Mouse (Mus musculus) CH12.LX (cell line): Measurements from ENCODE around the gene Cox7c. TPM values are rescaled to one million over a fixed set of nuclear protein-coding genes. Genes with fewer than 3 reads are reported as not detected.

Source experiments
- DNase-seq: peaks from one replicate; pipeline ENCODE4 v3.0.0-alpha.2; 2013; ENCODE audit errors: extremely low read depth
- H3K27ac ChIP-seq: 2 replicates; pipeline ENCODE4 v1.5.1; 2012; ENCODE audit warnings: low read depth, mild to moderate bottlenecking, control low read depth, moderate library complexity; ENCODE audit not compliant: insufficient read depth
- H3K27me3 ChIP-seq: replicated peaks from 2 replicates; pipeline ENCODE3; 2012; ENCODE audit warnings: inconsistent platforms
- H3K36me3 ChIP-seq, 2 experiments: replicated peaks in 1 of 2; 2 replicates each; pipeline versions ENCODE3 to v1.6.1; 2012; ENCODE audit warnings: inconsistent platforms in 1 of 2, low read length in 1 of 2, mild to moderate bottlenecking in 1 of 2, mixed read lengths in 1 of 2, moderate library complexity in 1 of 2; ENCODE audit not compliant: control insufficient read depth in 1 of 2, insufficient read depth in 1 of 2
- H3K4me1 ChIP-seq, 2 experiments: 2 replicates each; pipeline ENCODE4 v1.6.1; 2012; ENCODE audit warnings: inconsistent platforms in 1 of 2, moderate library complexity in 1 of 2; ENCODE audit not compliant: insufficient read depth in 2 of 2, control insufficient read depth in 1 of 2
- H3K4me2 ChIP-seq: 2 replicates; pipeline ENCODE4 v1.6.1; 2012; ENCODE audit warnings: low read depth, mild to moderate bottlenecking, control low read depth; ENCODE audit not compliant: poor library complexity, insufficient read depth, severe bottlenecking
- H3K4me3 ChIP-seq, 3 experiments: fragments of 150-350 bp in 1 of 3; sonication (generic) in 1 of 3; replicated peaks in 1 of 3; 2 replicates each; pipeline versions ENCODE3 to v1.5.1; 2011 to 2012; ENCODE audit warnings: low read depth in 2 of 3, low read length in 2 of 3, mild to moderate bottlenecking in 2 of 3, moderate library complexity in 2 of 3, control low read depth in 1 of 3, improper control_type of control experiment in 1 of 3, inconsistent platforms in 1 of 3, mixed read lengths in 1 of 3; ENCODE audit not compliant: poor library complexity in 1 of 3
- H3K79me2 ChIP-seq: replicated peaks from 2 replicates; pipeline ENCODE4 v1.6.1; 2012; ENCODE audit warnings: mild to moderate bottlenecking, moderate library complexity; ENCODE audit not compliant: control insufficient read depth, poor library complexity, insufficient read depth, severe bottlenecking; ENCODE audit errors: extremely low read depth
- H3K9ac ChIP-seq: 2 replicates; pipeline ENCODE4 v1.6.1; 2012; ENCODE audit warnings: low read depth, mild to moderate bottlenecking, control low read depth, moderate library complexity; ENCODE audit not compliant: insufficient read depth
- H3K9me3 ChIP-seq: replicated peaks from 2 replicates; pipeline ENCODE3; 2012; ENCODE audit warnings: low read length, inconsistent platforms, mixed read lengths
- CHD1 ChIP-seq: IDR thresholded peaks from 2 replicates; pipeline ENCODE4 v1.6.1; 2012; ENCODE audit warnings: low read depth, low read length, improper control_type of control experiment, inconsistent platforms
- E2F4 ChIP-seq: IDR thresholded peaks from 2 replicates; pipeline ENCODE4 v1.6.1; 2011; ENCODE audit warnings: low read depth, low read length, improper control_type of control experiment; ENCODE audit not compliant: insufficient replicate concordance
- ELF1 ChIP-seq: IDR thresholded peaks from 2 replicates; pipeline ENCODE4 v1.6.1; 2014; ENCODE audit warnings: low read depth, mild to moderate bottlenecking, inconsistent platforms, low read length, improper control_type of control experiment
- GABPA ChIP-seq: IDR thresholded peaks from 2 replicates; pipeline ENCODE4 v1.6.1; 2012; ENCODE audit warnings: low read depth, low read length, improper control_type of control experiment, inconsistent platforms; ENCODE audit not compliant: insufficient replicate concordance
- HCFC1 ChIP-seq: IDR thresholded peaks from 2 replicates; pipeline ENCODE4 v1.6.1; 2012; ENCODE audit warnings: low read depth, mild to moderate bottlenecking, inconsistent platforms, low read length, improper control_type of control experiment
- IRF4 ChIP-seq: IDR thresholded peaks from 2 replicates; pipeline ENCODE4 v1.6.1; 2014; ENCODE audit warnings: low read depth, mild to moderate bottlenecking, inconsistent platforms, low read length, improper control_type of control experiment
- JUND ChIP-seq: conservative IDR thresholded peaks from 2 replicates; pipeline ENCODE4 v1.6.1; 2011; ENCODE audit warnings: low read depth, low read length, improper control_type of control experiment
- MAFK ChIP-seq: IDR thresholded peaks from 2 replicates; pipeline ENCODE4 v1.6.1; 2011; ENCODE audit warnings: low read length, improper control_type of control experiment; ENCODE audit not compliant: insufficient replicate concordance
- MAX ChIP-seq: IDR thresholded peaks from 2 replicates; pipeline ENCODE4 v1.6.1; 2011; ENCODE audit warnings: low read length, improper control_type of control experiment
- MXI1 ChIP-seq: IDR thresholded peaks from 2 replicates; pipeline ENCODE4 v1.6.1; 2011; ENCODE audit warnings: mild to moderate bottlenecking, low read depth, low read length, improper control_type of control experiment
- MYC ChIP-seq: IDR thresholded peaks from 2 replicates; pipeline ENCODE4 v1.6.1; 2011; ENCODE audit warnings: low read depth, mild to moderate bottlenecking, improper control_type of control experiment, low read length
- NRF1 ChIP-seq: IDR thresholded peaks from 2 replicates; pipeline ENCODE4 v1.6.1; 2014; ENCODE audit warnings: low read depth, mild to moderate bottlenecking, inconsistent platforms, low read length, improper control_type of control experiment, moderate library complexity
- POLR2A ChIP-seq: IDR thresholded peaks from 2 replicates; pipeline ENCODE4 v1.6.1; 2011; ENCODE audit warnings: low read depth, mild to moderate bottlenecking, improper control_type of control experiment, low read length
- RAD21 ChIP-seq: IDR thresholded peaks from 2 replicates; pipeline ENCODE4 v1.6.1; 2011; ENCODE audit warnings: low read depth, mild to moderate bottlenecking, low read length, improper control_type of control experiment, moderate library complexity
- SIN3A ChIP-seq: IDR thresholded peaks from 2 replicates; pipeline ENCODE4 v1.6.1; 2012; ENCODE audit warnings: low read length, improper control_type of control experiment, inconsistent platforms
- USF2 ChIP-seq: conservative IDR thresholded peaks from 2 replicates; pipeline ENCODE4 v1.6.1; 2011; ENCODE audit warnings: low read depth, low read length, improper control_type of control experiment
- ZKSCAN1 ChIP-seq: IDR thresholded peaks from 2 replicates; pipeline ENCODE4 v1.6.1; 2012; ENCODE audit warnings: low read depth, inconsistent platforms, low read length, improper control_type of control experiment, borderline replicate concordance
- ZMIZ1 ChIP-seq: IDR thresholded peaks from 2 replicates; pipeline ENCODE4 v1.6.1; 2012; ENCODE audit warnings: low read depth, mild to moderate bottlenecking, inconsistent platforms, low read length, improper control_type of control experiment
- dilution Hi-C: fragments of 300-500 bp; cut with MboI; formaldehyde crosslinking; loops from 2 replicates; pipeline ENCODE4 v1.14.3; 2020; ENCODE audit warnings: low sequenced_read_pairs; ENCODE audit not compliant: extremely low pct_unique_long_range_greater_than_20kb, extremely low pct_ligation_motif_present
- in situ Hi-C: fragments of 300-500 bp; cut with MboI; formaldehyde crosslinking; loops from 3 replicates; pipeline ENCODE4 v1.14.3; 2019; ENCODE audit warnings: low sequenced_read_pairs, low pct_ligation_motif_present, low pct_unique_long_range_greater_than_20kb, mixed read lengths
- polyA plus RNA-seq: library from polyadenylated mRNA; unstranded; fragments of >175 nt; gene quantifications from 2 replicates; pipeline ENCODE4 v1.2.1, GENCODE M21; 2012; ENCODE audit warnings: low read depth; ENCODE audit not compliant: insufficient read length
- total RNA-seq, 2 experiments: library from RNA; depleted of rRNA; stranded (reverse); fragments of 300-350 nt in 1 of 2; fragments of >200 nt in 1 of 2; gene quantifications; 2 replicates each; pipeline ENCODE4 v1.2.3; 2012 to 2014

Cox7c gene
- total and polyA plus RNA-seq, 3 experiments = 399 to 1,346 (median 582) TPM

- Histone ChIP-seq H3K27me3 (no peaks in the 10 kb centered on the region), H3K9me3 (no peaks in the 10 kb centered on the region), H3K9ac (no peak overlapping the region), H3K79me2 (no peaks in the 10 kb centered on the region), H3K36me3 (no peaks in the 10 kb centered on the region), H3K27ac (no peak overlapping the region), H3K4me1 (no peaks in the 10 kb centered on the region), H3K4me3 (no peak overlapping the region), H3K4me2 (no peak overlapping the region)
- TF ChIP-seq NRF1 (no peak), HCFC1 (no peak), ZMIZ1 (no peak), IRF4 (no peak), CHD1 (no peak), USF2 (no peak), SIN3A (no peak)
- no peak for DNase-seq
- in situ Hi-C loops (no loop called here), dilution Hi-C loops (no loop called here)
These were observed 21.5 kb upstream of the Cox7c start for GRCm38 (mm10) chr13:86068011-86068724.

GRCm38 (mm10) chr13:86067508-86067907 is 20.8 kb upstream of the Cox7c start:
- no peak for DNase-seq
- no peak overlapping the region for H3K27ac ChIP-seq
- TF ChIP-seq JUND (no peak), ELF1 (no peak), MYC (no peak), E2F4 (no peak), POLR2A (no peak), HCFC1 (no peak), RAD21 (no peak), GABPA (no peak), MXI1 (no peak), MAX (no peak), MAFK (no peak), ZKSCAN1 (no peak)
- no peak overlapping the region for H3K9ac ChIP-seq
- H3K36me3 ChIP-seq = no peaks in the 10 kb centered on the region
- H3K4me3 ChIP-seq = no peak overlapping the region
- no peaks in the 10 kb centered on the region for H3K27me3 ChIP-seq
- H3K9me3 ChIP-seq = no peaks in the 10 kb centered on the region
- no peaks in the 10 kb centered on the region for H3K4me1 ChIP-seq
- no peaks in the 10 kb centered on the region for H3K79me2 ChIP-seq
- dilution Hi-C loops = no loop called here
- no peak overlapping the region for H3K4me2 ChIP-seq
- in situ Hi-C loops = no loop called here
